Mouse (Mus musculus) inflammation-experienced regulatory T-cells, adult 6 months (primary cell): ENCODE measurements around the gene Fam160a1. TPM values are rescaled to one million over a fixed set of nuclear protein-coding genes. Genes with fewer than 3 reads are reported as not detected.

ENCODE experiments used
- ATAC-seq: one replicate; pipeline ENCODE4 v1.8.0; 2017
- polyA plus RNA-seq, 3 experiments: library from polyadenylated mRNA; unstranded; fragments of 100-300 nt; shearing (Covaris generic); gene quantifications; one replicate each; pipeline ENCODE4 v1.2.1; 2017

The Fam160a1 gene
- polyA plus RNA-seq, 3 experiments from 2014 or later = 1.2 to 5.0 (median 4.4) TPM

GRCm38 (mm10) chr3:85619751-85620150 is 197.3 kb downstream of the Fam160a1 start:
- no peak for ATAC-seq

DNA sequence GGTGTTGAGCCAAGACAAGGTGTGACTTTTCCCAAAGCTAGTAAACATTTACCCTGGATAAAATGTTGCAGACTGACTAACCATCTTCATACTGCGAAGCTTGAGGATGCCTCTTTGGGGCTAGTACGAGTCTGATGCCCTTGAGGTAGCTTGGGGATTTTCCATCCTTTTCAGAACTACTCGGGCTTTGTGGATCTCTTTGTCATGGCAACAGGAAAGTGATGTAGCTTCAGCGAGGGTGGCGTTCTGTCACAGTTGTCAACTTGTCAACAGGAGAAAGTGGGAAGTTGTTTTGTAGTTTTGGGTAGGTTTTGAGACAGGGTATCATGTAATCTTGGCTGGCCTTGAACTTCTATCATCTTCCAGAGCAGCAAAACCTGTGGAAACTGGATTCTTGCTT is 197.7 kb downstream of the Fam160a1 start:
- no peak for ATAC-seq

GRCm38 (mm10) chr3:85618885-85619284 is 198.2 kb downstream of the Fam160a1 start:
- no peak for ATAC-seq

GRCm38 (mm10) chr3:85616389-85616788 is 200.7 kb downstream of the Fam160a1 start:
- ATAC-seq = no peak

Other genes starting within 250 kb of the Fam160a1 start
- 10 to 100 TPM; 14.5 to 21.5 (median 18.3) TPM for gene Gatb, start 243.2 kb downstream of the Fam160a1 start, polyA plus RNA-seq
- gene Glt28d2, start 70.2 kb upstream of the Fam160a1 start, polyA plus RNA-seq = 1 to 10 TPM in 2 of 3 experiments, under 1 TPM in 1; 0.57 to 4.4 (median 3.9) TPM
- 1 to 10 TPM in 1 of 3 experiments, under 1 TPM in 2; 0.74 to 4.1 (median 0.98) TPM for gene Gm37240, start 70.2 kb upstream of the Fam160a1 start, polyA plus RNA-seq
- gene Sh3d19, start 153.8 kb upstream of the Fam160a1 start, polyA plus RNA-seq = 1 to 10 TPM; 2.0 to 4.1 (median 2.7) TPM
- not detected for gene Prss48, start 185.2 kb upstream of the Fam160a1 start, polyA plus RNA-seq